10 mouse cellular contexts compared by ENCODE assay signal in genomic region chr4:149894300-149894699, GRCm38 (mm10).
A peak's percentile ranks its signal among the peaks of the same experiment; 100 is the strongest.
DNase-seq lines count a peak whose midpoint lies in the region; ATAC-seq and TF ChIP-seq lines count a peak whose summit lies in the region.
"Had no signal": no experiment of that assay in that cellular context is flagged by ENCODE, and none has a peak within 500 bp of the region (broad histone marks: within the 10 kb centered on the region; RNA-seq: fewer than 3 reads in every experiment).

No protein-coding gene starts in this region.

- no peak for TF ChIP-seq CTCF in lung, postnatal 0 days (IDR thresholded peaks at IDR 0.05)

- no peak overlapping the region for H3K9ac ChIP-seq in heart, embryonic 12.5 days
- no peak overlapping the region for H3K9ac ChIP-seq in midbrain, embryonic 13.5 days (replicated peaks)
- H3K9ac ChIP-seq in midbrain, embryonic 11.5 days (ENCODE audit: low read length): no peak overlapping the region
- no peak overlapping the region for H3K9ac ChIP-seq in intestine, embryonic 15.5 days
- H3K9ac ChIP-seq in stomach, embryonic 16.5 days (ENCODE audit: low read length): no peak overlapping the region
- H3K9ac ChIP-seq in lung, postnatal 0 days (replicated peaks; ENCODE audit: low read depth): no peak overlapping the region

- TF ChIP-seq EP300 in lung, postnatal 0 days (IDR thresholded peaks at IDR 0.05): no peak

- H3K27me3 ChIP-seq in heart, embryonic 12.5 days (replicated peaks): 0 out of 2 replicates have a peak, but pooled peaks cover 5% of the 10 kb centered on the region
- H3K27me3 ChIP-seq in midbrain, embryonic 13.5 days: no peaks in the 10 kb centered on the region
- H3K27me3 ChIP-seq in midbrain, embryonic 11.5 days (ENCODE audit: control insufficient read depth, insufficient read depth, low read length): no peaks in the 10 kb centered on the region
- H3K27me3 ChIP-seq in intestine, embryonic 15.5 days (replicated peaks): no peaks in the 10 kb centered on the region
- H3K27me3 ChIP-seq in stomach, embryonic 16.5 days (ENCODE audit: control insufficient read depth, insufficient read depth, low read length): no peaks in the 10 kb centered on the region
- H3K27me3 ChIP-seq in lung, postnatal 0 days (replicated peaks; ENCODE audit: insufficient read depth, low read length): no peaks in the 10 kb centered on the region

- H3K36me3 ChIP-seq in heart, embryonic 12.5 days: no peaks in the 10 kb centered on the region; the same call in 1 of the 2 replicates
- no peaks in the 10 kb centered on the region for H3K36me3 ChIP-seq in midbrain, embryonic 13.5 days
- no peaks in the 10 kb centered on the region for H3K36me3 ChIP-seq in midbrain, embryonic 11.5 days (ENCODE audit: control insufficient read depth, insufficient read depth, low read length)
- H3K36me3 ChIP-seq in intestine, embryonic 15.5 days: no peaks in the 10 kb centered on the region
- no peaks in the 10 kb centered on the region for H3K36me3 ChIP-seq in stomach, embryonic 16.5 days (ENCODE audit: control insufficient read depth, insufficient read depth, low read length)
- no peaks in the 10 kb centered on the region for H3K36me3 ChIP-seq in lung, postnatal 0 days (ENCODE audit: insufficient read depth, low read length)

- 88% methylated on average over 7 of the region's 7 CpGs for WGBS in heart, embryonic 12.5 days
- WGBS in midbrain, embryonic 13.5 days: 96% methylated on average over 7 of the region's 7 CpGs
- WGBS in midbrain, embryonic 11.5 days: 94% methylated on average over 7 of the region's 7 CpGs
- WGBS in intestine, embryonic 15.5 days: 83% methylated on average over 7 of the region's 7 CpGs
- WGBS in stomach, embryonic 16.5 days: 77% methylated on average over 7 of the region's 7 CpGs
- 89% methylated on average over 7 of the region's 7 CpGs for WGBS in lung, postnatal 0 days

- H3K27ac ChIP-seq in heart, embryonic 12.5 days (ENCODE audit: poor library complexity, severe bottlenecking): peak overlapping the region; percentile 58; the same call in 1 of the 2 replicates
- H3K27ac ChIP-seq in midbrain, embryonic 13.5 days: peak overlapping the region; percentile 39; the same call in 1 of the 2 replicates
- no peak overlapping the region for H3K27ac ChIP-seq in midbrain, embryonic 11.5 days (ENCODE audit: low read depth, low read length)
- H3K27ac ChIP-seq in intestine, embryonic 15.5 days: peak overlapping the region; percentile 82
- peak overlapping the region; percentile 88 for H3K27ac ChIP-seq in stomach, embryonic 16.5 days (ENCODE audit: low read length)
- H3K27ac ChIP-seq in lung, postnatal 0 days (ENCODE audit: low read length): no peak overlapping the region

- H3K4me1 ChIP-seq in heart, embryonic 12.5 days (replicated peaks): peaks cover 41% of the 10 kb centered on the region
- H3K4me1 ChIP-seq in midbrain, embryonic 13.5 days (replicated peaks): peaks cover 29% of the 10 kb centered on the region
- peaks cover 2% of the 10 kb centered on the region; the same call in 1 of the 2 replicates for H3K4me1 ChIP-seq in midbrain, embryonic 11.5 days (ENCODE audit: control insufficient read depth, insufficient read depth, low read length)
- H3K4me1 ChIP-seq in intestine, embryonic 15.5 days (replicated peaks): peaks cover 37% of the 10 kb centered on the region
- H3K4me1 ChIP-seq in stomach, embryonic 16.5 days (ENCODE audit: control insufficient read depth, insufficient read depth, low read length): peaks cover 52% of the 10 kb centered on the region
- H3K4me1 ChIP-seq in lung, postnatal 0 days (ENCODE audit: insufficient read depth, low read depth, low read length): peaks cover 15% of the 10 kb centered on the region; the same call in 1 of the 2 replicates

- no peak overlapping the region for H3K4me2 ChIP-seq in heart, embryonic 12.5 days
- no peak overlapping the region for H3K4me2 ChIP-seq in midbrain, embryonic 13.5 days (replicated peaks)
- H3K4me2 ChIP-seq in midbrain, embryonic 11.5 days: no peak overlapping the region
- no peak overlapping the region for H3K4me2 ChIP-seq in intestine, embryonic 15.5 days (replicated peaks)
- H3K4me2 ChIP-seq in stomach, embryonic 16.5 days (ENCODE audit: low read depth, low read length): no peak overlapping the region
- no peak overlapping the region for H3K4me2 ChIP-seq in lung, postnatal 0 days (replicated peaks; ENCODE audit: low read depth, low read length)

- no peak for DNase-seq in heart, adult 9 months (ENCODE audit: low spot score in 2 of 2)
- no peak for DNase-seq in midbrain, embryonic 11.5 days (ENCODE audit: low spot score, missing footprints)
- DNase-seq in adrenal gland, postnatal 4 days (ENCODE audit: low spot score in 2 of 2): no peak
- DNase-seq in lung, postnatal 0 days (ENCODE audit: low spot score): no peak
- DNase-seq: thymus, adult 18-20 months had no signal

- no peaks in the 10 kb centered on the region for H3K9me3 ChIP-seq in heart, embryonic 12.5 days (replicated peaks)
- no peaks in the 10 kb centered on the region for H3K9me3 ChIP-seq in midbrain, embryonic 13.5 days
- no peaks in the 10 kb centered on the region for H3K9me3 ChIP-seq in midbrain, embryonic 11.5 days (ENCODE audit: control insufficient read depth, low read length)
- H3K9me3 ChIP-seq in intestine, embryonic 15.5 days: no peaks in the 10 kb centered on the region
- H3K9me3 ChIP-seq in stomach, embryonic 16.5 days (replicated peaks; ENCODE audit: control insufficient read depth, low read length): no peaks in the 10 kb centered on the region
- no peaks in the 10 kb centered on the region for H3K9me3 ChIP-seq in lung, postnatal 0 days (ENCODE audit: low read length)
- H3K9me3 ChIP-seq: megakaryocyte, embryonic 14.5 days had no signal

- H3K4me3 ChIP-seq in heart, embryonic 12.5 days: no peak overlapping the region
- no peak overlapping the region for H3K4me3 ChIP-seq in midbrain, embryonic 13.5 days (replicated peaks)
- H3K4me3 ChIP-seq in midbrain, embryonic 11.5 days (ENCODE audit: low read depth, low read length): no peak overlapping the region
- H3K4me3 ChIP-seq in intestine, embryonic 15.5 days (replicated peaks): no peak overlapping the region
- no peak overlapping the region for H3K4me3 ChIP-seq in stomach, embryonic 16.5 days (replicated peaks; ENCODE audit: low read length)
- H3K4me3 ChIP-seq in lung, postnatal 0 days (ENCODE audit: low read depth, low read length): no peak overlapping the region
- H3K4me3 ChIP-seq: megakaryocyte, embryonic 14.5 days had no signal

- no peak for ATAC-seq in heart, embryonic 12.5 days (ENCODE audit: insufficient number of reproducible peaks, low FRiP score)
- ATAC-seq in midbrain, embryonic 13.5 days: no peak
- no peak for ATAC-seq in midbrain, embryonic 11.5 days (ENCODE audit: low FRiP score)
- no peak for ATAC-seq in intestine, embryonic 15.5 days
- ATAC-seq in stomach, embryonic 16.5 days (ENCODE audit: insufficient read depth, low FRiP score): no peak
- ATAC-seq in lung, postnatal 0 days: no peak

Comparison
In these comparisons a context has a peak if more than half of its experiments do, and no peak if none do; other contexts are left out.
1. H3K27ac ChIP-seq: peak in heart, embryonic 12.5 days (single experiment), midbrain, embryonic 13.5 days (single experiment), intestine, embryonic 15.5 days (single experiment) and stomach, embryonic 16.5 days (single experiment); none in midbrain, embryonic 11.5 days (single experiment) and lung, postnatal 0 days (single experiment).